Mouse (Mus musculus): ENCODE measurements around the gene Sox2. TPM values are rescaled to one million over a fixed set of nuclear protein-coding genes. Genes with fewer than 3 reads are reported as not detected.

The Sox2 gene
- polyA plus RNA-seq, 1 experiment from 2014 or later: 16.8 TPM

- no peak overlapping the region; the same call in 1 of the 2 replicates for H3K4me3 ChIP-seq (replicated peaks; ENCODE audit: low read depth, low read length)
- ATAC-seq (ENCODE audit: low FRiP score, low TSS enrichment): 0 out of 2 replicates have a peak, but pooled peaks have one; percentile 19
Measured at GRCm38 (mm10) chr3:34659861-34660260, 9.7 kb downstream of the Sox2 start.

GRCm38 (mm10) chr3:34660542-34661290 lies 10.5 kb downstream of the Sox2 start:
- DNase-seq: peak; percentile 67
- no peaks in the 10 kb centered on the region for H3K36me3 ChIP-seq (ENCODE audit: control insufficient read depth, insufficient read depth, low read length)
- no peak for ATAC-seq (ENCODE audit: low FRiP score, low TSS enrichment)
- H3K9me3 ChIP-seq (ENCODE audit: control insufficient read depth, low read length): no peaks in the 10 kb centered on the region
- H3K4me2 ChIP-seq (ENCODE audit: low read length): peak overlapping the region; percentile 83
- peaks cover 22% of the 10 kb centered on the region for H3K27me3 ChIP-seq (ENCODE audit: control insufficient read depth, insufficient read depth, low read length)
- H3K4me1 ChIP-seq (ENCODE audit: control insufficient read depth, insufficient read depth, low read length): peaks cover 30% of the 10 kb centered on the region
- H3K4me3 ChIP-seq (replicated peaks; ENCODE audit: low read depth, low read length): no peak overlapping the region; the same call in 1 of the 2 replicates
- peak overlapping the region; percentile 38 for H3K9ac ChIP-seq (replicated peaks; ENCODE audit: low read length)
- peak overlapping the region; percentile 89 for H3K27ac ChIP-seq (replicated peaks; ENCODE audit: low read depth, low read length)
- WGBS: 7% methylated on average over 14 of the region's 14 CpGs

More at GRCm38 (mm10) chr3:34659861-34660260, 9.7 kb downstream of the Sox2 start:
- H3K4me2 ChIP-seq (ENCODE audit: low read length): peak overlapping the region; percentile 83
- no peaks in the 10 kb centered on the region for H3K9me3 ChIP-seq (ENCODE audit: control insufficient read depth, low read length)
- H3K27ac ChIP-seq (replicated peaks; ENCODE audit: low read depth, low read length): peak overlapping the region; percentile 89
- peak overlapping the region; percentile 32 for H3K9ac ChIP-seq (replicated peaks; ENCODE audit: low read length)
- peak; percentile 74 for DNase-seq
- no peaks in the 10 kb centered on the region for H3K36me3 ChIP-seq (ENCODE audit: control insufficient read depth, insufficient read depth, low read length)
- H3K27me3 ChIP-seq (ENCODE audit: control insufficient read depth, insufficient read depth, low read length): peaks cover 19% of the 10 kb centered on the region
- 8% methylated on average over 6 of the region's 6 CpGs for WGBS
- peaks cover 30% of the 10 kb centered on the region for H3K4me1 ChIP-seq (ENCODE audit: control insufficient read depth, insufficient read depth, low read length)

DNA sequence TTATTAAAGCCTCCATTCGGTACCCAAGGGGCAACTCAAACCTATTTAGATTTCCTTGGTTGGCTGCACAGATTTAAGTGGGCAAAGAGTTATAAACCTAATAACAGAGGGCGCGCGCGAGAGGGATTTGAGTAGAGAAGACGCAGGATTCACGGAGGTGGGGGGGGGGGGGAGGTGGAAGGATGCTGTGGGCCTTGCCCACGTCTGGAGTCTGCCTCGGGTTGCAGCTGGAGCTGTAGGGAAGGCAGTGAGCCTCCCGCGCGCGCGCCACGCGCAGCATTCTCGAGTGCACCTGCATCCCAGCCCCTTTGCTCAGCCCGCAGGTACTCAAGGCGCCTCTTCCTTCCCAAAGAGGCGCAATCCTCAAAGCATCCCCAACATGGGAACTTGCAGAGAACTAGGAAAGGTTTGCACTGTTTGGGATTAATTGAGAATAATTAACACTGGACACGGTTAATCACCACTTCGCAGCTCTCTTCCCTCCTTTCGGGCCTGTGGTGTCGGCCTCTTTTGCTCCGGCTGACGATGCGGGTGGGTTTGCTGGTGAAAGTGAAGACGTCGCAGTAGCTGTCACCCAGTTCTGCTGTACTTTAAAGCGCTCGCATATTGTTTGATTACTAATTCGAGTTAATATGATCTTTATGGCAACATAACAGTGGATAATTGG lies 11.3 kb downstream of the Sox2 start:
- Histone ChIP-seq H3K27me3 (ENCODE audit: control insufficient read depth, insufficient read depth, low read length) (peaks cover 29% of the 10 kb centered on the region), H3K9ac (replicated peaks; ENCODE audit: low read length) (peak overlapping the region; percentile 38), H3K36me3 (ENCODE audit: control insufficient read depth, insufficient read depth, low read length) (no peaks in the 10 kb centered on the region), H3K4me1 (ENCODE audit: control insufficient read depth, insufficient read depth, low read length) (peaks cover 35% of the 10 kb centered on the region), H3K4me2 (ENCODE audit: low read length) (peak overlapping the region; percentile 83), H3K4me3 (replicated peaks; ENCODE audit: low read depth, low read length) (peak overlapping the region; percentile 38), H3K9me3 (ENCODE audit: control insufficient read depth, low read length) (no peaks in the 10 kb centered on the region), H3K27ac (replicated peaks; ENCODE audit: low read depth, low read length) (peak overlapping the region; percentile 89)
- 2% methylated on average over 32 of the region's 32 CpGs for WGBS
- DNase-seq: peak; percentile 73
- ATAC-seq (ENCODE audit: low FRiP score, low TSS enrichment): no peak

DNA sequence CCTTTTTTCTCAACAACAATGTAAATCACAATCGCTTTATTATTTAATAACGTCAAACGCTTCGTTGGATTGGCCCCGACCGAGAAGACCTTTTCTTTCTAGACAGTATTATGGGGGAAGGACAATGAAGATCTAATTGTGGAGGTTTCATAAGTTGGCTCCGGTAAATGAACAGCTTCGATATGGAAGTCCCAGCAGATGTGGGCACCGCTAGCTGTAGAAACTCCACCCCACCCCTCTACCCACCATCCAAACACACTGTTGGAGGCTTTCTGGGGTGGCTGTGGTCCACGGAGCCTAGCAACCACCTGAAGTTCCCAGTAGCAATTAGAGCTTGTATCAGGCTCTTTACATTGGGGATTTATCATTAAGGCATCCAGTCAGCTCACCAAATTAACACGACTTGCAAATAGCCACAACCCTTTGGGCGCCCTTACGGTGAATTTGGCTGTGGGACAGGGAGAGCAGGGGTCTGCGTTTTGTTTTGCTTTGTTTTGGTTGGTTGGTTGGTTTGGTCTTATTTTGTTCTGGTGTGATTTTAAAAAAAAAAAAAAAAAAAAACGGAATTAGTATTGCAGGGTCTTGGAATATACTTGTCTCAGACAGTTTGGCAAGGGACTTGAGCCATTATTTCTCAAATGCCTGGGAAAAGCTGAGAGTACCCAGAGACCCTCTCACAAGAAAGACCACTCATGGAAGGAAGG lies 12.0 kb downstream of the Sox2 start:
- Histone ChIP-seq H3K27ac (replicated peaks; ENCODE audit: low read depth, low read length) (peak overlapping the region; percentile 89), H3K27me3 (ENCODE audit: control insufficient read depth, insufficient read depth, low read length) (peaks cover 32% of the 10 kb centered on the region), H3K4me3 (replicated peaks; ENCODE audit: low read depth, low read length) (peak overlapping the region; percentile 38), H3K9ac (replicated peaks; ENCODE audit: low read length) (peak overlapping the region; percentile 63), H3K4me1 (ENCODE audit: control insufficient read depth, insufficient read depth, low read length) (peaks cover 34% of the 10 kb centered on the region), H3K36me3 (ENCODE audit: control insufficient read depth, insufficient read depth, low read length) (no peaks in the 10 kb centered on the region), H3K9me3 (ENCODE audit: control insufficient read depth, low read length) (no peaks in the 10 kb centered on the region), H3K4me2 (ENCODE audit: low read length) (peak overlapping the region; percentile 83)
- WGBS: 1% methylated on average over 15 of the region's 15 CpGs
- peak; percentile 65 for DNase-seq
- no peak for ATAC-seq (ENCODE audit: low FRiP score, low TSS enrichment)

GRCm38 (mm10) chr3:34662712-34663655 lies 12.8 kb downstream of the Sox2 start:
- H3K36me3 ChIP-seq (ENCODE audit: control insufficient read depth, insufficient read depth, low read length): no peaks in the 10 kb centered on the region
- DNase-seq (peak; percentile 72), ATAC-seq (ENCODE audit: low FRiP score, low TSS enrichment) (no peak)
- H3K4me2 ChIP-seq (ENCODE audit: low read length): peak overlapping the region; percentile 83
- H3K4me1 ChIP-seq (ENCODE audit: control insufficient read depth, insufficient read depth, low read length): peaks cover 33% of the 10 kb centered on the region
- WGBS: under 1% methylated on average over 53 of the region's 53 CpGs
- peak overlapping the region; percentile 63 for H3K9ac ChIP-seq (replicated peaks; ENCODE audit: low read length)
- peak overlapping the region; percentile 89 for H3K27ac ChIP-seq (replicated peaks; ENCODE audit: low read depth, low read length)
- H3K9me3 ChIP-seq (ENCODE audit: control insufficient read depth, low read length): no peaks in the 10 kb centered on the region
- H3K27me3 ChIP-seq (ENCODE audit: control insufficient read depth, insufficient read depth, low read length): peaks cover 30% of the 10 kb centered on the region
- peak overlapping the region; percentile 38 for H3K4me3 ChIP-seq (replicated peaks; ENCODE audit: low read depth, low read length)

DNA sequence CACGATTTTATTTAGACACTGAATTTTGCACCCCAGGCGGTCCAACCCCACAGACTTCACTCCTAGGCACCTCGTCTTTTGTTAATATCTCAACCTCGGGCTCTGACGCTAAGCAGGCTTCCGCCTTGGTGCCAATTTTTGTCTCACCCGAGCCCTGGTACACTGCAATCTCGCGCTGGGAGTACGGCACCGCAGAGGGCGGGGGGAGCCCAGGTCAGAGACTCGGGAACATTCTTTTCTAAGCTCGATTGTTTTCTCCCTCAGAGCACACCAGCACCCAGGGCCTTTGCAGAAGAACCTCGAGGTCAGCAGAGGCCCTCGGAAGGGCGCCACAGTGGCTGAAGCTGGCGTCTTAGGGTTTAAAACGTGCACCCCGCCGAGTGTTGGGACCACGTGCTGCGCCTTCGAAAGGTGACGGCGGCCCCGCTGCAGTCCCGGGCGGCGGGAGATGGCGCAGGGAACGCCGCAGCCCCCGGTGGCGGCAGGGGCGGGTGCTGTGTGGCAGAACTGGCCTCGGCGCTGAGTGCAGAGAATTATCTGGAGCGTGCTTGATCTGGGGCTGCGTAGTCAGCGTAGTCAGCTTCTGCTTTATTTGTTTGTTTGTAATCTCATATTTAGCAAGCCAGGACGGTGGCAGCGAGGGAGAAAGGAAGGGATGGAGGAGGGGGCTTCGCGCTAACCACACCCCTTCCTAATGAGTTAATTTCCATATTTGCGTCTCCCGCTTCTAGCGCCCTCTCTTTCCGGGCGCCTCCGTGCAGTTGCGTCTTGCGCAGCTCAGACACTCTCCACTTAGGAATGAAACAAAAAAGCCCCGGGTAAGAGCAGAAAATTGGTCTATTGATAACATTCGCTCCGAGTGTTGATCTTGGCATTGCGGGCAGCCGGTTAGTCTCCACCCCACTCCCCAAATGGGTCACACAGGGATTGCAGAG lies 13.8 kb downstream of the Sox2 start:
- H3K4me1 ChIP-seq (ENCODE audit: control insufficient read depth, insufficient read depth, low read length): peaks cover 36% of the 10 kb centered on the region
- WGBS: under 1% methylated on average over 58 of the region's 58 CpGs

DNA sequence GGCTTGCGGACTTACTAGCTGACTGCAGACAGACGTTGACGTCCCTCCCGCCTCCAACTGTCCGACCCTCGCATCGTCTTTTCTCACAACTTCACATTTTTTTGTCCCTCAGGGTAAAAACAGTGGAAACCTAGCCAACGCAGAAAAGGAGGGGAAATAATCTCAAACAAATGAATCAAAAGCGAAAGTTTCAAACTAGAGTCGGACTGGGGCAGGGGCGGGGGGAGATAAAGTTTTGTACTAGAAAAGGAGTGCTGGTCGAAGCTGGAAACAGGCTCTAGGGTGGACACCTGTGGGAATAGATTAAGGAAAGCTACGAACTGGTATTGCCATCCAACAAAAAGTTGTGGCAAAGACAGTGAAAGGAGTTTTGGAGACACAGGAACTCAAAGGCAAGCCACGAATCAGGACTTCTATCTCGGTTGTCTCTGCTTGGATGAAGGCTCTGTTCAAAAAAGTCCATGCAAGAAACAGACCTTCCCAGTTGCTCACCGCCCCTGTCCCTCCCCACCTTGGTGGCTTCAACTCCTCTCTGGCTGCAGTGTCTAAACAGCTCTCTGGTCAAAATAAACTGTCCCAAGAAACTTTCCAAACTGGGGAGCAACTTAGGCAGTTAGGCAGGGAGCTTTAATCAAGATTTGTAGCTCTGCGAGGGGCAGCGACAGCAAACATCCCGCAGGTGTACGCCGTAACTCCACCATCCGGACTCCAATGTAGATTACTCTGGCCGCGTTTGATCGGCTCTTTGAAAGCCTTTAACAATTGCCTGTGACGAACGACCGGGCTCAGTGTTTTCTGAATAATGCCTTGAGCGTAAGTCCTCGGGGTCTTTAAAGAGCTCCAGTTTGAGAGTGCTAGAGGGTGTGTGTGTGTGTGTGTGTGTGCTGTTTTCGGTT lies 14.7 kb downstream of the Sox2 start:
- DNase-seq (peak; percentile 74), ATAC-seq (ENCODE audit: low FRiP score, low TSS enrichment) (peak; percentile 21)
- Histone ChIP-seq H3K36me3 (ENCODE audit: control insufficient read depth, insufficient read depth, low read length) (no peaks in the 10 kb centered on the region), H3K27ac (replicated peaks; ENCODE audit: low read depth, low read length) (peak overlapping the region; percentile 89), H3K27me3 (ENCODE audit: control insufficient read depth, insufficient read depth, low read length) (peaks cover 27% of the 10 kb centered on the region), H3K9ac (replicated peaks; ENCODE audit: low read length) (peak overlapping the region; percentile 63), H3K9me3 (ENCODE audit: control insufficient read depth, low read length) (no peaks in the 10 kb centered on the region), H3K4me2 (ENCODE audit: low read length) (peak overlapping the region; percentile 83), H3K4me1 (ENCODE audit: control insufficient read depth, insufficient read depth, low read length) (peaks cover 36% of the 10 kb centered on the region), H3K4me3 (replicated peaks; ENCODE audit: low read depth, low read length) (peak overlapping the region; percentile 38)
- WGBS: under 1% methylated on average over 31 of the region's 31 CpGs

More for the DNA sequence above, 13.8 kb downstream of the Sox2 start:
- Histone ChIP-seq H3K9ac (replicated peaks; ENCODE audit: low read length) (peak overlapping the region; percentile 63), H3K27me3 (ENCODE audit: control insufficient read depth, insufficient read depth, low read length) (peaks cover 30% of the 10 kb centered on the region), H3K36me3 (ENCODE audit: control insufficient read depth, insufficient read depth, low read length) (no peaks in the 10 kb centered on the region), H3K27ac (replicated peaks; ENCODE audit: low read depth, low read length) (peak overlapping the region; percentile 89), H3K4me2 (ENCODE audit: low read length) (peak overlapping the region; percentile 83), H3K4me3 (replicated peaks; ENCODE audit: low read depth, low read length) (peak overlapping the region; percentile 38), H3K9me3 (ENCODE audit: control insufficient read depth, low read length) (no peaks in the 10 kb centered on the region)
- peak; percentile 68 for ATAC-seq (ENCODE audit: low FRiP score, low TSS enrichment)
- DNase-seq: peak; percentile 80
